Mouse (Mus musculus): ENCODE data around the gene Rora. TPM values are rescaled to one million over a fixed set of nuclear protein-coding genes. Genes with fewer than 3 reads are reported as not detected.
A peak's percentile ranks its signal among the peaks of the same experiment; 100 is the strongest.

Rora gene
- polyA plus RNA-seq, 1 experiment from 2014 or later: 6.5 TPM

- H3K27me3 ChIP-seq (ENCODE audit: control insufficient read depth, insufficient read depth, low read length): no peaks in the 10 kb centered on the region
- H3K36me3 ChIP-seq (ENCODE audit: control insufficient read depth, insufficient read depth, low read length): no peaks in the 10 kb centered on the region
- H3K4me3 ChIP-seq (ENCODE audit: low read depth, low read length): no peak overlapping the region
- no peak overlapping the region for H3K4me2 ChIP-seq
- no peak overlapping the region for H3K9ac ChIP-seq (ENCODE audit: low read depth, low read length)
- no peak overlapping the region for H3K27ac ChIP-seq (ENCODE audit: low read depth, low read length)
- no peak for ATAC-seq (replicated peaks; ENCODE audit: insufficient number of reproducible peaks, low FRiP score, low TSS enrichment)
- WGBS (ENCODE audit: insufficient replicate concordance): 78% methylated on average over 3 of the region's 3 CpGs
- H3K9me3 ChIP-seq (replicated peaks; ENCODE audit: control insufficient read depth, low read length): no peaks in the 10 kb centered on the region
- no peaks in the 10 kb centered on the region for H3K4me1 ChIP-seq (ENCODE audit: control insufficient read depth, insufficient read depth, low read length)
Observed at GRCm38 (mm10) chr9:69246225-69246624, 592.6 kb downstream of the Rora start.

GRCm38 (mm10) chr9:69249586-69249985, 596.0 kb downstream of the Rora start:
- no peak for ATAC-seq (replicated peaks; ENCODE audit: insufficient number of reproducible peaks, low FRiP score, low TSS enrichment)
- Histone ChIP-seq H3K9me3 (replicated peaks; ENCODE audit: control insufficient read depth, low read length) (no peaks in the 10 kb centered on the region), H3K27me3 (ENCODE audit: control insufficient read depth, insufficient read depth, low read length) (no peaks in the 10 kb centered on the region), H3K4me3 (ENCODE audit: low read depth, low read length) (no peak overlapping the region), H3K27ac (ENCODE audit: low read depth, low read length) (no peak overlapping the region), H3K36me3 (ENCODE audit: control insufficient read depth, insufficient read depth, low read length) (no peaks in the 10 kb centered on the region), H3K4me1 (ENCODE audit: control insufficient read depth, insufficient read depth, low read length) (no peaks in the 10 kb centered on the region), H3K4me2 (no peak overlapping the region), H3K9ac (ENCODE audit: low read depth, low read length) (no peak overlapping the region)
- WGBS (ENCODE audit: insufficient replicate concordance): 77% methylated on average over 3 of the region's 3 CpGs

DNA sequence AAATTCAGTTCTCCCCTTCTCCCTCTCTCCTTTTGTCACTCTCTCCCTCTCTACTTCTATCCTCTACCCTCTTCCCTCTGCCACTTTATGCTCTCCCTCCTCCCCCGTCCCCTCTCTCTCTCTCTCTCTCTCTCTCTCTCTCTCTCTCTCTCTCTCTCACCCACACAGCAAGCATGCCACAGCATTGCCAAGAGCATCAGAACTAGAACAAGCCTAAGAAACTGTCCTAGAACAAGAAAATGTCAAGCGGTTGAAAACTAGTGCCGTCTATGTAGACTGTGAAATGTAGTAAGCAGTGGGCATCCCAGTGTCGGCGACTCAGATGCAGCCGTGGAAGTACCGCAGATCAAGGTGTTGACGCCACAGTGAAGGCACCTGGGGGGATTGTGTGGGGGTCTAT, 596.7 kb downstream of the Rora start:
- Histone ChIP-seq H3K4me1 (ENCODE audit: control insufficient read depth, insufficient read depth, low read length) (no peaks in the 10 kb centered on the region), H3K4me2 (no peak overlapping the region), H3K27ac (ENCODE audit: low read depth, low read length) (no peak overlapping the region), H3K9ac (ENCODE audit: low read depth, low read length) (no peak overlapping the region), H3K27me3 (ENCODE audit: control insufficient read depth, insufficient read depth, low read length) (no peaks in the 10 kb centered on the region), H3K36me3 (ENCODE audit: control insufficient read depth, insufficient read depth, low read length) (no peaks in the 10 kb centered on the region), H3K9me3 (replicated peaks; ENCODE audit: control insufficient read depth, low read length) (no peaks in the 10 kb centered on the region), H3K4me3 (ENCODE audit: low read depth, low read length) (no peak overlapping the region)
- 90% methylated on average over 8 of the region's 8 CpGs for WGBS (ENCODE audit: insufficient replicate concordance)
- no peak for ATAC-seq (replicated peaks; ENCODE audit: insufficient number of reproducible peaks, low FRiP score, low TSS enrichment)

DNA sequence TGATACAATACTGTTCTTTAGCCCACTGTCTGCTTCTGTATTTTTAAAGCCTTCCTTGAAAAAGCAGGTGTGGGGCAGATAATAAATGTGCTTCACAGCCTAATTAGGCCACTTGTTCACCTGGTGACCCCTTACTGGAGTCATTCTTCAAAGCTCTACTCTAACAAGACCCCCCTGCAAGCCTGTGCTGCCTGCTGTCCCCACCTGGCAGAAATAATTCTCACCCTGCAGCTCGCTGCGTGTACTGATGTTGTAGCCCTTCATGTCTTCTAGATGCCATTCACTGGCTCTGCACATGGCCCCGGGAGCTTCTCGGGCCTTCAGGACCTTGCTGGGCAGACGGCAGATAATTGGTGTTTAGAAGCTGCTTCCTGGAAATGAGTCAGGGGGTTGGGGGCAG, 604.9 kb downstream of the Rora start:
- no peak for ATAC-seq (replicated peaks; ENCODE audit: insufficient number of reproducible peaks, low FRiP score, low TSS enrichment)
- WGBS (ENCODE audit: insufficient replicate concordance): 55% methylated on average over 5 of the region's 5 CpGs
- no peak overlapping the region for H3K9ac ChIP-seq (ENCODE audit: low read depth, low read length)
- H3K4me3 ChIP-seq (ENCODE audit: low read depth, low read length): no peak overlapping the region
- H3K36me3 ChIP-seq (ENCODE audit: control insufficient read depth, insufficient read depth, low read length): no peaks in the 10 kb centered on the region
- H3K4me1 ChIP-seq (ENCODE audit: control insufficient read depth, insufficient read depth, low read length): no peaks in the 10 kb centered on the region
- no peaks in the 10 kb centered on the region for H3K27me3 ChIP-seq (ENCODE audit: control insufficient read depth, insufficient read depth, low read length)
- no peaks in the 10 kb centered on the region for H3K9me3 ChIP-seq (replicated peaks; ENCODE audit: control insufficient read depth, low read length)
- H3K27ac ChIP-seq (ENCODE audit: low read depth, low read length): no peak overlapping the region
- H3K4me2 ChIP-seq: no peak overlapping the region

GRCm38 (mm10) chr9:69259382-69259781, 605.8 kb downstream of the Rora start:
- Histone ChIP-seq H3K4me3 (ENCODE audit: low read depth, low read length) (no peak overlapping the region), H3K9ac (ENCODE audit: low read depth, low read length) (peak overlapping the region; percentile 59), H3K36me3 (ENCODE audit: control insufficient read depth, insufficient read depth, low read length) (no peaks in the 10 kb centered on the region), H3K27me3 (ENCODE audit: control insufficient read depth, insufficient read depth, low read length) (no peaks in the 10 kb centered on the region), H3K4me1 (ENCODE audit: control insufficient read depth, insufficient read depth, low read length) (no peaks in the 10 kb centered on the region), H3K9me3 (replicated peaks; ENCODE audit: control insufficient read depth, low read length) (no peaks in the 10 kb centered on the region), H3K4me2 (peak overlapping the region; percentile 37), H3K27ac (ENCODE audit: low read depth, low read length) (peak overlapping the region; percentile 57)
- 10% methylated on average over 9 of the region's 9 CpGs for WGBS (ENCODE audit: insufficient replicate concordance)
- ATAC-seq (replicated peaks; ENCODE audit: insufficient number of reproducible peaks, low FRiP score, low TSS enrichment): peak; percentile 67; the same call in 1 of the 2 replicates

DNA sequence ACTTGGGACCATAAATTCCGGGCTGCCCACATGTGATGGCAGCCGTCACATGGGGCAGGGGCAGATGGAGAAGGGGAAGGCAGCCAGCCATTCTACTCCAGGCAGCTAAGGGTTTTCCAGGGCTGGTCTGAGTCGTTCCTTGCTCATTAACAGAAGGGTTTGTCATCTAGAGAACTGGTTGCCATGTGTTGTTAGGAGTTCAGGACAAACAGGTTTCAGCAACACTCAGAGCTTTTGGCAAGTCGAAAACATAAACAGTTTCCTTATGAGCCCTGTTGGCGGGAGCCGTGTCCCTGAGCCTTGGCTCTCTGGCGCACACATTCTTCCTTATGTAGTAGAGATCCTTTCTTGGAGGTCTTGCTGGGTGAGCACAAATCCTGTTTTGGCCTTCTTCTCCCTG, 611.6 kb downstream of the Rora start:
- ATAC-seq (replicated peaks; ENCODE audit: insufficient number of reproducible peaks, low FRiP score, low TSS enrichment): no peak
- Histone ChIP-seq H3K9ac (ENCODE audit: low read depth, low read length) (no peak overlapping the region), H3K4me1 (ENCODE audit: control insufficient read depth, insufficient read depth, low read length) (no peaks in the 10 kb centered on the region), H3K4me3 (ENCODE audit: low read depth, low read length) (no peak overlapping the region), H3K4me2 (no peak overlapping the region), H3K9me3 (replicated peaks; ENCODE audit: control insufficient read depth, low read length) (no peaks in the 10 kb centered on the region), H3K27me3 (ENCODE audit: control insufficient read depth, insufficient read depth, low read length) (no peaks in the 10 kb centered on the region), H3K36me3 (ENCODE audit: control insufficient read depth, insufficient read depth, low read length) (no peaks in the 10 kb centered on the region), H3K27ac (ENCODE audit: low read depth, low read length) (no peak overlapping the region)
- WGBS (ENCODE audit: insufficient replicate concordance): 65% methylated on average over 7 of the region's 7 CpGs

GRCm38 (mm10) chr9:69270374-69270773, 616.8 kb downstream of the Rora start:
- no peak for ATAC-seq (replicated peaks; ENCODE audit: insufficient number of reproducible peaks, low FRiP score, low TSS enrichment)
- 0 out of 2 replicates have a peak, but pooled peaks cover 9% of the 10 kb centered on the region for H3K4me1 ChIP-seq (ENCODE audit: control insufficient read depth, insufficient read depth, low read length)
- no peaks in the 10 kb centered on the region for H3K9me3 ChIP-seq (replicated peaks; ENCODE audit: control insufficient read depth, low read length)
- H3K27me3 ChIP-seq (ENCODE audit: control insufficient read depth, insufficient read depth, low read length): no peaks in the 10 kb centered on the region
- H3K4me3 ChIP-seq (ENCODE audit: low read depth, low read length): no peak overlapping the region
- H3K9ac ChIP-seq (ENCODE audit: low read depth, low read length): no peak overlapping the region
- H3K36me3 ChIP-seq (ENCODE audit: control insufficient read depth, insufficient read depth, low read length): no peaks in the 10 kb centered on the region
- H3K4me2 ChIP-seq: no peak overlapping the region
- H3K27ac ChIP-seq (ENCODE audit: low read depth, low read length): no peak overlapping the region
- WGBS (ENCODE audit: insufficient replicate concordance): 57% methylated on average over 8 of the region's 8 CpGs

DNA sequence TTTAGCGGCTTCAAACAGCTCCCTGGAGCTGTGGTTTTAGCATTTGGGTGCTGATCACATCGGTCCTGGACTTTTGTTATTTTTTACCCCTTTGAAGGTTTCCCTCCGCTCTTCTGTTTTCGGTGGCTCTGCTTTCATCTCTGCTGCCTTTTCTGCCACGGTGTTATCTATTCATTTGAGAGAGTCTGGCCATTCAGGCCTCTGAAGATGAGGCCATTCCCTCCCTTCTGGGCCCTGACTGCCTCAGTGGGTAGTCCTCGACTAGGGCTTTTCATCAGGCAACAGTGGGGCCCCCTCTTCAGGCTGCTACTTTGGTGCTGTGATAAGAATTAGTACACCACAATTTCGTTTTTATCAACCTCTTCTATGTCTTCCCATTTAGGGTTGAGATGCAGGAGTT, 617.3 kb downstream of the Rora start:
- no peak overlapping the region for H3K9ac ChIP-seq (ENCODE audit: low read depth, low read length)
- no peak overlapping the region for H3K4me3 ChIP-seq (ENCODE audit: low read depth, low read length)
- no peaks in the 10 kb centered on the region for H3K27me3 ChIP-seq (ENCODE audit: control insufficient read depth, insufficient read depth, low read length)
- no peaks in the 10 kb centered on the region for H3K9me3 ChIP-seq (replicated peaks; ENCODE audit: control insufficient read depth, low read length)
- no peak overlapping the region for H3K4me2 ChIP-seq
- H3K36me3 ChIP-seq (ENCODE audit: control insufficient read depth, insufficient read depth, low read length): no peaks in the 10 kb centered on the region
- 20% methylated on average over 7 of the region's 7 CpGs for WGBS (ENCODE audit: insufficient replicate concordance)
- H3K4me1 ChIP-seq (ENCODE audit: control insufficient read depth, insufficient read depth, low read length): 0 out of 2 replicates have a peak, but pooled peaks cover 9% of the 10 kb centered on the region
- no peak for ATAC-seq (replicated peaks; ENCODE audit: insufficient number of reproducible peaks, low FRiP score, low TSS enrichment)
- H3K27ac ChIP-seq (ENCODE audit: low read depth, low read length): no peak overlapping the region

GRCm38 (mm10) chr9:69272884-69273283, 619.3 kb downstream of the Rora start:
- H3K4me2 ChIP-seq: no peak overlapping the region
- 50% methylated on average over 9 of the region's 9 CpGs for WGBS (ENCODE audit: insufficient replicate concordance)
- ATAC-seq (replicated peaks; ENCODE audit: insufficient number of reproducible peaks, low FRiP score, low TSS enrichment): no peak
- no peak overlapping the region for H3K4me3 ChIP-seq (ENCODE audit: low read depth, low read length)
- H3K36me3 ChIP-seq (ENCODE audit: control insufficient read depth, insufficient read depth, low read length): no peaks in the 10 kb centered on the region
- no peaks in the 10 kb centered on the region for H3K27me3 ChIP-seq (ENCODE audit: control insufficient read depth, insufficient read depth, low read length)
- no peak overlapping the region for H3K9ac ChIP-seq (ENCODE audit: low read depth, low read length)
- 0 out of 2 replicates have a peak, but pooled peaks cover 9% of the 10 kb centered on the region for H3K4me1 ChIP-seq (ENCODE audit: control insufficient read depth, insufficient read depth, low read length)
- no peaks in the 10 kb centered on the region for H3K9me3 ChIP-seq (replicated peaks; ENCODE audit: control insufficient read depth, low read length)
- H3K27ac ChIP-seq (ENCODE audit: low read depth, low read length): no peak overlapping the region
